Mouse (Mus musculus): Measurements from ENCODE around the gene Ckap2l. TPM values are rescaled to one million over a fixed set of nuclear protein-coding genes. Genes with fewer than 3 reads are reported as not detected.
A peak's percentile ranks its signal among the peaks of the same experiment; 100 is the strongest.

Gene Ckap2l
- under 1 TPM; 0.64 to 0.99 TPM for total RNA-seq (2021)
- long read RNA-seq, experiment 1, partial matches to known transcripts, result 0 of 1 reads
- long read RNA-seq, experiment 1, other reads (novel, unspliced or antisense), result 0 of 1 reads
- long read RNA-seq, experiment 2, result 0 reads

- peak; percentile 90 to 91 for DNase-seq (ENCODE audit: low spot score in 2 of 2)
Measured at GRCm38 (mm10) chr2:129296671-129297588, at the start of gene Ckap2l. Gene Ckap2l, minus strand, starts transcription at chr2:129297212.

GRCm38 (mm10) chr2:129338138-129338621, 41.2 kb upstream of the Ckap2l start:
- no peak for DNase-seq (ENCODE audit: low spot score in 2 of 2)

- DNase-seq (ENCODE audit: low spot score in 2 of 2), result no peak
Measured at GRCm38 (mm10) chr2:129333471-129333870, 36.5 kb upstream of the Ckap2l start.

- DNase-seq (ENCODE audit: low spot score in 2 of 2), result no peak
Measured at GRCm38 (mm10) chr2:129330540-129330939, 33.5 kb upstream of the Ckap2l start.

- no peak for DNase-seq (ENCODE audit: low spot score in 2 of 2)
Measured at GRCm38 (mm10) chr2:129330024-129330423, 33.0 kb upstream of the Ckap2l start.

- no peak for DNase-seq (ENCODE audit: low spot score in 2 of 2)
Measured at GRCm38 (mm10) chr2:129328238-129328637, 31.2 kb upstream of the Ckap2l start.

- no peak for DNase-seq (ENCODE audit: low spot score in 2 of 2)
Measured at GRCm38 (mm10) chr2:129324216-129324615, 27.2 kb upstream of the Ckap2l start.

GRCm38 (mm10) chr2:129322117-129322635, 25.2 kb upstream of the Ckap2l start:
- DNase-seq (ENCODE audit: low spot score in 2 of 2), result no peak

GRCm38 (mm10) chr2:129320033-129320605, 23.1 kb upstream of the Ckap2l start:
- DNase-seq (ENCODE audit: low spot score in 2 of 2), result no peak

GRCm38 (mm10) chr2:129315831-129316230, 18.8 kb upstream of the Ckap2l start:
- DNase-seq (ENCODE audit: low spot score in 2 of 2), result no peak

GRCm38 (mm10) chr2:129314880-129315279, 17.9 kb upstream of the Ckap2l start:
- no peak for DNase-seq (ENCODE audit: low spot score in 2 of 2)

- DNase-seq (ENCODE audit: low spot score in 2 of 2), result no peak
Measured at GRCm38 (mm10) chr2:129313934-129314333, 16.9 kb upstream of the Ckap2l start.

- no peak for DNase-seq (ENCODE audit: low spot score in 2 of 2)
Measured at GRCm38 (mm10) chr2:129309836-129310235, 12.8 kb upstream of the Ckap2l start, which contains the start of gene Il1a. Gene Il1a, minus strand, starts transcription at chr2:129309972.

- no peak for DNase-seq (ENCODE audit: low spot score in 2 of 2)
Measured at GRCm38 (mm10) chr2:129306020-129306419, 9.0 kb upstream of the Ckap2l start.

- DNase-seq (ENCODE audit: low spot score in 2 of 2), result no peak
Measured at GRCm38 (mm10) chr2:129297589-129297982, 574 bp upstream of the Ckap2l start.

- DNase-seq (ENCODE audit: low spot score in 2 of 2), result no peak
Measured at GRCm38 (mm10) chr2:129296086-129296485, 926 bp downstream of the Ckap2l start.

GRCm38 (mm10) chr2:129295075-129295474, 1.9 kb downstream of the Ckap2l start:
- DNase-seq (ENCODE audit: low spot score in 2 of 2), result no peak

- DNase-seq (ENCODE audit: low spot score in 2 of 2), result no peak
Measured at GRCm38 (mm10) chr2:129273823-129274222, 23.2 kb downstream of the Ckap2l start.

GRCm38 (mm10) chr2:129270621-129271020, 26.4 kb downstream of the Ckap2l start:
- DNase-seq (ENCODE audit: low spot score in 2 of 2), result no peak

GRCm38 (mm10) chr2:129269986-129270385, 27.0 kb downstream of the Ckap2l start:
- no peak for DNase-seq (ENCODE audit: low spot score in 2 of 2)

GRCm38 (mm10) chr2:129269161-129269643, 27.8 kb downstream of the Ckap2l start:
- DNase-seq (ENCODE audit: low spot score in 2 of 2), result no peak

Data from adrenal gland, adult 18-20 months (tissue).